Mouse (Mus musculus) heart, postnatal 4 days (tissue): ENCODE measurements around the gene Strn. TPM values are rescaled to one million over a fixed set of nuclear protein-coding genes. Genes with fewer than 3 reads are reported as not detected.

ENCODE experiments used
- DNase-seq: peaks from one replicate; pipeline ENCODE4 v3.0.0; 2021
- total RNA-seq, 2 experiments: library from RNA; stranded (reverse); gene quantifications; 2 replicates each; pipeline ENCODE4 v1.2.3; 2021

Gene Strn
- 10 to 100 TPM; 49.7 to 52.8 TPM for total RNA-seq

GRCm38 (mm10) chr17:78737096-78737495, at the start of gene Strn:
TSS of gene Strn (minus strand) at chr17:78737196.
- no peak for DNase-seq

- no peak for DNase-seq
Measured at GRCm38 (mm10) chr17:78778765-78779164, 41.8 kb upstream of the Strn start.

- no peak for DNase-seq
Measured at GRCm38 (mm10) chr17:78772317-78772716, 35.3 kb upstream of the Strn start.

GRCm38 (mm10) chr17:78770932-78771331, 33.9 kb upstream of the Strn start:
- no peak for DNase-seq

- no peak for DNase-seq
Measured at GRCm38 (mm10) chr17:78769341-78769740, 32.3 kb upstream of the Strn start.

- no peak for DNase-seq
Measured at GRCm38 (mm10) chr17:78768937-78769336, 31.9 kb upstream of the Strn start.

GRCm38 (mm10) chr17:78767546-78767945, 30.6 kb upstream of the Strn start:
- no peak for DNase-seq

GRCm38 (mm10) chr17:78766084-78766483, 29.1 kb upstream of the Strn start:
- DNase-seq, result no peak

- DNase-seq, result no peak
Measured at GRCm38 (mm10) chr17:78763272-78763671, 26.3 kb upstream of the Strn start.

- no peak for DNase-seq
Measured at GRCm38 (mm10) chr17:78752938-78753655, 16.1 kb upstream of the Strn start.

- DNase-seq, result no peak
Measured at GRCm38 (mm10) chr17:78752064-78752463, 15.1 kb upstream of the Strn start.

GRCm38 (mm10) chr17:78748440-78748839, 11.4 kb upstream of the Strn start:
- DNase-seq, result no peak

GRCm38 (mm10) chr17:78738416-78738815, 1.4 kb upstream of the Strn start:
- DNase-seq, result no peak

GRCm38 (mm10) chr17:78737771-78738170, 775 bp upstream of the Strn start:
- DNase-seq, result no peak

GRCm38 (mm10) chr17:78736473-78736988, 465 bp downstream of the Strn start:
- DNase-seq, result peak; percentile 100

- peak; percentile 28 for DNase-seq
Measured at GRCm38 (mm10) chr17:78735731-78736472, 1.1 kb downstream of the Strn start.

- DNase-seq, result no peak
Measured at GRCm38 (mm10) chr17:78734806-78735205, 2.2 kb downstream of the Strn start.

GRCm38 (mm10) chr17:78732056-78732455, 4.9 kb downstream of the Strn start:
- DNase-seq, result no peak

- DNase-seq, result no peak
Measured at GRCm38 (mm10) chr17:78726746-78727449, 10.1 kb downstream of the Strn start.

- DNase-seq, result peak; percentile 28
Measured at GRCm38 (mm10) chr17:78724461-78725055, 12.4 kb downstream of the Strn start.

GRCm38 (mm10) chr17:78721690-78722089, 15.3 kb downstream of the Strn start:
- DNase-seq, result no peak

- DNase-seq, result no peak
Measured at GRCm38 (mm10) chr17:78719086-78719485, 17.9 kb downstream of the Strn start.

- DNase-seq, result no peak
Measured at GRCm38 (mm10) chr17:78710258-78710657, 26.7 kb downstream of the Strn start.
